Mouse (Mus musculus) liver, embryonic 18 days (tissue): Measurements from ENCODE around the gene Tmem174. TPM values are rescaled to one million over a fixed set of nuclear protein-coding genes. Genes with fewer than 3 reads are reported as not detected.

Source experiments
- polyA plus RNA-seq: library from polyadenylated mRNA; depleted of rRNA; stranded (reverse); fragments of >200 nt; gene quantifications from 2 replicates; pipeline ENCODE4 v1.2.3, GENCODE M21; 2012; rRNA removed

Gene Tmem174
- not detected in 2 replicates for polyA plus RNA-seq

GRCm38 (mm10) chr13:98637145-98637544 lies at the start of gene Tmem174:
TSS of gene Tmem174 (minus strand) at chr13:98637410.

Other genes with a start within 250 kb of the Tmem174 start
- 0.81 and 1.6 TPM in 2 replicates for gene Gm10320, start 145.4 kb downstream of the Tmem174 start, polyA plus RNA-seq
- 0.31 and 0.62 TPM in 2 replicates for gene Tmem171, start 57.4 kb upstream of the Tmem174 start, polyA plus RNA-seq
- 14.1 and 16.0 TPM in 2 replicates for gene Fcho2, start 178.0 kb upstream of the Tmem174 start, polyA plus RNA-seq